Mouse (Mus musculus) olfactory bulb, adult 2 months (tissue): ENCODE measurements around the gene Scg5. TPM values are rescaled to one million over a fixed set of nuclear protein-coding genes. Genes with fewer than 3 reads are reported as not detected.
A peak's percentile ranks its signal among the peaks of the same experiment; 100 is the strongest.

Experiments
- H3K27ac ChIP-seq: fragments of 200-500 bp; 2 replicates; pipeline ENCODE4 v1.5.1; 2012; ENCODE audit warnings: low read depth, low read length; ENCODE audit not compliant: insufficient read depth
- H3K4me1 ChIP-seq: fragments of 200-500 bp; 2 replicates; pipeline ENCODE4 v1.6.1; 2012; ENCODE audit warnings: low read length; ENCODE audit not compliant: control insufficient read depth, insufficient read depth
- H3K4me3 ChIP-seq: fragments of 200-500 bp; 2 replicates; pipeline ENCODE4 v1.5.1; 2012; ENCODE audit warnings: mild to moderate bottlenecking, low read depth, low read length, moderate library complexity; ENCODE audit not compliant: insufficient read depth
- CTCF ChIP-seq: fragments of 200-500 bp; IDR thresholded peaks from 2 replicates; pipeline ENCODE4 v1.5.1; 2012; ENCODE audit warnings: low read depth, mild to moderate bottlenecking, low read length, moderate library complexity; ENCODE audit not compliant: insufficient read depth
- POLR2A ChIP-seq: fragments of 200-500 bp; IDR thresholded peaks from 2 replicates; pipeline ENCODE4 v1.6.1; 2012; ENCODE audit warnings: mild to moderate bottlenecking, low read depth, low read length, moderate library complexity; ENCODE audit not compliant: insufficient read depth
- WGBS: fragments of 180-500 bp; shearing (Covaris S2); methylation state at CpG from one replicate; pipeline ENCODE4 v1.1.7; 2018; 5-methylcytosine and 5-hydroxymethylcytosine counted together
- polyA plus RNA-seq: library from polyadenylated mRNA; stranded (reverse); fragments of >200 nt; gene quantifications from 2 replicates; pipeline ENCODE4 v1.2.4, GENCODE M21; 2012; ENCODE audit warnings: low replicate concordance; ENCODE audit not compliant: missing spikeins, insufficient read depth, insufficient read length

Scg5 gene
- polyA plus RNA-seq, 1 experiment: not detected

DNA sequence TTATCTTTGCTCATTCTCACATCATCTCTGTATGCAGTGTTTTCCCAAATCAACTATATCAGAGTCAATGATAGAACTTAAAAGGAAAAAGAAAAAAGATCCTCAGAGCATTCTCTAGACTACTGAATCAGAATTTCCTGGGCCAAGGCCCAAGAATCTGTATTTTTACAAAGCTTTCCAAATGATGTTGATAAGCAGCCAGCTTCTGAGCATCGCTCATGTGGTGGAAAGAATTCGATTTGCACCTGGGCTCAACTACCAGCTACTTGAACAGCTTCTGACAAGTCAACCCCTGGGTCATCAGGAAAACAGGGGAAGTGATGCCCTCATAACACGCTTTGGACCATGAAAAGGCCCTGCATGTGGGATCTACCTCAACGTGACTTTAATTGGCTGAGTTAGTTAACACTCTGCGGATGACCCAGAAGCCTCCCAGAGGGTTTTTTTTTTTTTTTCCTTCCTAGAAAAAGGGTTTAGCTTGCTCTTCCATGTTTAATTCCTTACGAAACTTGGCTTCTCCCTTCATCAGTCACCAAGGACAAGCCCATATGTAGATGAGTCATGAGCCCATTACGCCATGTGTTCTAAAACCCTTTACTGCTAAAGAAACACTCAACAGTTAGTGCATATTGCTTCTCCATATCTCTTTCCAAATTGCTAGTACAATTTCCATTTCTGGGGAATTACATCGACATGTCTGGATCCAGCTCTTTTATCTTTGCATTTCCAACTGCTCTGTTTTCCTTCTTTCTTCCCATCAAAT is 60.2 kb downstream of the Scg5 start:
- Histone ChIP-seq H3K4me3 (no peak overlapping the region), H3K27ac (no peak overlapping the region), H3K4me1 (no peaks in the 10 kb centered on the region)
- WGBS: 86% methylated on average over 8 of the region's 8 CpGs
- TF ChIP-seq CTCF (no peak), POLR2A (no peak)

GRCm38 (mm10) chr2:113765885-113766284 is 63.0 kb downstream of the Scg5 start:
- 59% methylated on average over 1 of the region's 1 CpGs for WGBS
- Histone ChIP-seq H3K27ac (no peak overlapping the region), H3K4me1 (no peaks in the 10 kb centered on the region), H3K4me3 (no peak overlapping the region)
- no peak for TF ChIP-seq POLR2A
- TF ChIP-seq CTCF: no peak

GRCm38 (mm10) chr2:113764968-113765367 is 64.0 kb downstream of the Scg5 start:
- WGBS: 93% methylated on average over 5 of the region's 5 CpGs
- no peaks in the 10 kb centered on the region for H3K4me1 ChIP-seq
- H3K27ac ChIP-seq: no peak overlapping the region
- TF ChIP-seq POLR2A (no peak), CTCF (no peak)
- no peak overlapping the region for H3K4me3 ChIP-seq

- peak within 1 kb of the TSS; percentile 47 for H3K4me3 ChIP-seq
- no peak within 1 kb of the TSS for H3K27ac ChIP-seq
- peaks cover 17% of the 10 kb centered on the region for H3K4me1 ChIP-seq
- WGBS: 1% methylated on average over 64 of the region's 64 CpGs
- TF ChIP-seq CTCF (no peak), POLR2A (no peak)
These were observed 70.4 kb downstream of the Scg5 start, which contains the start of gene Grem1 for GRCm38 (mm10) chr2:113758311-113759161. Gene Grem1 (minus strand): TSS chr2:113758646.

GRCm38 (mm10) chr2:113757525-113758310 is 71.2 kb downstream of the Scg5 start:
- WGBS: under 1% methylated on average over 47 of the region's 47 CpGs
- peak overlapping the region; percentile 47 for H3K4me3 ChIP-seq

DNA sequence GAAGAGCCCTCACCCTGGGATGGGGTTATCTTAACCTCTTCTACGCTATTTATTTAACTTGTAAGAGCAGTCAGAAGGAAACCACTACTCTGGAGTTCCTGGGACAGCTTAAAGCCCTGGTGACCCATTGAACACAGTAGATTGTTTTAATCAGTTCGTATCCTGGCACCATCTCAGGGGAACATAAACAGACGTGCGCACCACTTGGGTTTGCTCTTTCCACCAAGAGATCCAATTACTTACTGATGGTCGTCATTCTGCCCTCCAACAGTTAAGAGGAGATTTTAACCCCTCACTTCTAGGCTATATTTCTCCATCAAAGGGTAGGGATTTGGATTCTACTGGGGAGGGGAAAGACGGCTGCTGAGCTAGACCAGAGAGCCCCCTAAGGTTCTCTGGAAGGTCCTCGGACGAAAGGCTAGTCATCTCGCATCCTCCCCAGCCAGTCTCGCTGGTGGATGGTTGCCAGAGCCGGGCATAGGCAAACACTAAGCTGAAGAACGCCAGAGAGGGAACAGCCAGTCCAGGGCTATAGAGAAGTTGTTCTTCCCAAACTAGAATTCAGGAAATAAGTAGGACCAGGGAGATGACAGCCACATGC is 71.9 kb downstream of the Scg5 start:
- peaks cover 17% of the 10 kb centered on the region for H3K4me1 ChIP-seq
- TF ChIP-seq POLR2A: no peak
- TF ChIP-seq CTCF: no peak
- peak overlapping the region; percentile 47 for H3K4me3 ChIP-seq
- H3K27ac ChIP-seq: no peak overlapping the region
- WGBS: 6% methylated on average over 12 of the region's 12 CpGs

More at GRCm38 (mm10) chr2:113757525-113758310, 71.2 kb downstream of the Scg5 start:
- H3K27ac ChIP-seq: no peak overlapping the region
- no peak for TF ChIP-seq POLR2A
- no peak for TF ChIP-seq CTCF
- peaks cover 17% of the 10 kb centered on the region for H3K4me1 ChIP-seq

DNA sequence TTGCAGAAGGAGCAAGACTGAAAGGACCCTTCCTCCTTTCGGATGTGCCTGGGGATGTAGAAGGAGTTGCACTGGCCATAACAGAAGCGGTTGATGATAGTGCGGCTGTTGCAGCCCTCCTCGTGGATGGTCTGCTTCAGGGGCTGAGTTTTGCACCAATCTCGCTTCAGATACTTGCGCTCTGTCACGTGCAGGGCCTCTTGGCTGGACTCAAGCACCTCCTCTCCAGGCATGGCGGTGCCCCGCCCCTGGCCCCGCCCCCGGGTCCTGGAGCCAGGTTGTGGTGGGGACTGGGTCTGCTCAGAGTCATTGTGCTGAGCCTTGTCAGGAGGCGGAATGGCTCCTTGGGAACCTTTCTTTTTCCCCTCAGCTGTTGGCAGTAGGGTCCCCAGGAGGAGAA is 79.2 kb downstream of the Scg5 start:
- Histone ChIP-seq H3K4me3 (no peak overlapping the region), H3K27ac (no peak overlapping the region), H3K4me1 (no peaks in the 10 kb centered on the region)
- TF ChIP-seq CTCF (no peak), POLR2A (no peak)
- 89% methylated on average over 12 of the region's 12 CpGs for WGBS

DNA sequence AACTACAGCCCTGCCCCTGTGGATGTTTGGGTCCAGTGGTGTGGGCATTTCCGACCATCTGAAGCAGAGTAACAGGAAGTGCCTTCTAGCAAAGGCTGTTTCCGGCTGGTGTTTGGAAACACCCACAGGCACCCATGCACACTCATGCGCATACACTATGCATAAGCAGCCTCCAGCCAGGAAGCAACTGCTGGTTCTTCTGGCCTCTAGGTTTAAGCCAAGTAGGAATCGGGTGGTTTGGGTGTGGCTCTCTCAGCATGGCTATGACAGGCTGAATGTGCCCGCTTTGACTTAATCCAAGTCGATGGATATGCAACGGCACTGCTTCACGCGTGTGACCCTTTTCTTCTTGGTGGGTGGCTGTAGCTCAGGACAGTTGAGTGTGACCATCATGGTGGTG is 79.6 kb downstream of the Scg5 start:
- no peak for TF ChIP-seq CTCF
- no peak for TF ChIP-seq POLR2A
- 95% methylated on average over 9 of the region's 9 CpGs for WGBS
- Histone ChIP-seq H3K4me3 (no peak overlapping the region), H3K4me1 (no peaks in the 10 kb centered on the region), H3K27ac (no peak overlapping the region)
